Mouse (Mus musculus): ENCODE measurements at regions not wholly inside any gene's neighbourhood (a gene's known extent, or its start where the extent isn't known, plus 50 kb on each side); places are given as distances from the start of the nearest gene placed in this dataset.

DNA sequence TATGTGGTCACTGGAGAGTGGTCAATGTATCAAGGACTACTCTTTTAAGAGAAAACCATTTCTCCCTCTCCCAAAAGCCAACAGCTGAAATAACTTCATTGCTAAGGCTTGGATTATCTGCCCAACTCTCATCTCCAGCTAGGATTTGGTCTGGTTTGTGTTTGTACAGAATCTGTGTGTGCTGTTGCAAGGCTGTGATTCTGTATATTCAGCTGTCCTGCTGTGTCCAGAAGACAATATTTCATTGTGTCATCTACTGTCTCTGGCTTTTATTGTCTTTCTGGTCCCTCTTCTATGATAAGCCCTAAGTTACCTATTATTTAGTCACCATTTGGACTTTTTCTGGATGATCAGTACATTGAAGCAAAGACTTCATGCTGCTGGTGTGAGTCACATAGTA is 110.9 kb downstream of the Cenpc1 start:
- intact Hi-C loops (cut with DNase I) = no loop called here
- no peak for DNase-seq
- no peak overlapping the region for H3K4me3 ChIP-seq
- H3K27ac ChIP-seq = no peak overlapping the region
- no peak for TF ChIP-seq CTCF (IDR thresholded peaks at IDR 0.05)

GRCm38 (mm10) chr5:85936667-85937314 is 128.6 kb downstream of the Cenpc1 start:
- TF ChIP-seq CTCF (IDR thresholded peaks at IDR 0.05) = peak; percentile 55
- no peak overlapping the region for H3K4me3 ChIP-seq
- DNase-seq = no peak
- intact Hi-C loops (cut with DNase I) = no loop called here
- no peak overlapping the region for H3K27ac ChIP-seq

DNA sequence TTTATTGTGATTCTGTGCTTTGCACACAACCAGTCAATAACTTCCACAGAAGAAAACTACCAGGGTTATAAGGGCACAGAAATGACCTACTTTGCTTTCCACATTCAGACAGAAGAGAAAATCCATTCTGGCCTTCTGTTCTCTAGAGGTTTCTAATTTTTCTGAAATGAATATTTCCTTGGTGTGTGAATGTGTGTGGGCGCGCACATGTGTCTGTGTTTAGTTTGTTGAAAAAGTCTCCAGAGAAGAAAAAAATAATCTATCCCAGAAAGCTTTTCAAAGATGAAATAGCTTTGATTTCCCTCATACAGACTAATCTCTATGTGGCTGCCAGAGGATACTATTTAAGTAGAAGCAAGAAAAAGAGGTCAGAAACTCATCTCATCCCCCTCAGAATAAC is 147.1 kb downstream of the Cenpc1 start:
- TF ChIP-seq CTCF (IDR thresholded peaks at IDR 0.05) = no peak
- intact Hi-C loops (cut with DNase I) = no loop called here
- Histone ChIP-seq H3K27ac (no peak overlapping the region), H3K4me3 (no peak overlapping the region)
- no peak for DNase-seq

DNA sequence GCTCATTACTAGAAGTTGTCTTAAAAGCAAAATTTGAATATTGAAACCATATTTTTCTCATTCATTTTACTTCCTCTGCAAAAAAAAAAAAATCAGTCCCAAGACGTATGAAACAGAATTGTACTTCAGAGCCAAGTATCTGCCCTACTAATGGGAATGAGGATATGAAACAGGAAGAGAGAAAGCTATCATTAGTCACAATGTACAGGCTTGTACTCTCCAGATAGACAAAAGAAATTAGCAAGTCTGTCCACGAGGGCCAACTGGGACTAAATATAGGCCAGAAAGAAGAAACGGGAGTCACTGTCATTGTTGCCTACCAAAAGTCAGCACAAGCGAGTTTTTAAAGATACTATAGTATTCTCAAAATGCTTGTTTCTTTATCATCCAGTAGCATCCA is 150.4 kb downstream of the Cenpc1 start:
- intact Hi-C loops (cut with DNase I) = no loop called here
- no peak overlapping the region for H3K27ac ChIP-seq
- H3K4me3 ChIP-seq = no peak overlapping the region
- DNase-seq = no peak
- TF ChIP-seq CTCF (IDR thresholded peaks at IDR 0.05) = no peak

DNA sequence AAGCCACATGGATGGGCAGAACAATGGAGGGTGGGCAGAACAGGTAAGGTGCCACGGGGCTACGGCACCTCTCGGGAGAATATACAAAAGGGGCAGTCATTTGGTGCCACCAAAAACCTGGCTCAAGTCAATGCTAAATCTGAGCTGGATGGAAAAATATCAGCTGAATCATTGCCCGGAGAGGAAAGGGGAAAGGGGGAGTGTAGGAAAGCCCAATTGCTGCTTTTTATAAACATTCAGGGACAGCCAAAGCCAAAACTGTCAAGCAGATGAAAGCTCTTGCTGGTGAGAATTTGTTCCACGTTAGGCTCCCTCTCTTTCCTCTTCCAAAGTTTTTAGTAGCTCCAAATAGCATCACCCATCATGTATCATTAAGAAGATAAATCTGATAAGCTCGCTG is 168.9 kb downstream of the Cenpc1 start:
- intact Hi-C loops (cut with DNase I) = no loop called here
- H3K27ac ChIP-seq = no peak overlapping the region
- no peak overlapping the region for H3K4me3 ChIP-seq
- no peak for TF ChIP-seq CTCF (IDR thresholded peaks at IDR 0.05)
- no peak for DNase-seq

GRCm38 (mm10) chr5:85895814-85896213 is 169.6 kb downstream of the Cenpc1 start:
- intact Hi-C loops (cut with DNase I) = no loop called here
- Histone ChIP-seq H3K27ac (no peak overlapping the region), H3K4me3 (no peak overlapping the region)
- DNase-seq = no peak
- no peak for TF ChIP-seq CTCF (IDR thresholded peaks at IDR 0.05)

GRCm38 (mm10) chr5:85870311-85870710 is 195.1 kb downstream of the Cenpc1 start:
- no peak for TF ChIP-seq CTCF (IDR thresholded peaks at IDR 0.05)

GRCm38 (mm10) chr5:85832556-85832955 is 232.8 kb downstream of the Cenpc1 start:
- DNase-seq = no peak
- Histone ChIP-seq H3K4me3 (no peak overlapping the region), H3K27ac (no peak overlapping the region)
- no peak for TF ChIP-seq CTCF (IDR thresholded peaks at IDR 0.05)
- intact Hi-C loops (cut with DNase I) = no loop called here

More at GRCm38 (mm10) chr5:85870311-85870710, 195.1 kb downstream of the Cenpc1 start:
- intact Hi-C loops (cut with DNase I) = no loop called here
- Histone ChIP-seq H3K27ac (no peak overlapping the region), H3K4me3 (no peak overlapping the region)
- DNase-seq = no peak

DNA sequence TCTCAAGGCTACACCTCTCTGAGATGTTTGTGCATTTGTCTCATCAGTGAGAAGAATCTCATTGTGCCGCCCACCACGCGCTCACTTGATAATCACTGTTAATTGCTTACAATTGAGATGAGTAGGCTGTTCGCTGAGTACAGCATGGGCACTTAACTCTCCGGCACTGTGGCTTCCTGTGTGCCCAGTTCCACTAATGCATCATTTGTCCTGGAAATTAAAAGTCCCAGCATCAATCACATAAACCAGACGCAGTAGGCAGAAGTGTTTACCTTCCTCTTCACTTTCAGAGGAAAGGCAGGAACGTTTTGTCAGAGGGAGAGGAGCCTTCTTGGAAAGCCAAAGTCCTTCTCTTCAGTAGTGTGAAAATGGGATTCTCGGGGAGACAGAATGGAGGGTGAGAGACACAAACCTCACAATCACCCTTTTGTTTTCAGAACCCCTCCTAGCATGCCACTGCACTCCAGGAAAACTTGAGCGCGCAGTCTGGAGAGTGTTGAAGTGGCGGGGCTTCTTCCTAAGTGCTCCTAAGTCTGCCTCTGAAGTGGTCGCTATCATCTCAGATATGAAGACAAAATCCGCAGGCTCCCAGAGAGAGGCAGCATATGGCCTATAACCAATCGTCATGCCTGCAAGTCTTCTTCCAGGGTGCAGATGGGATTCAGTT is 269.7 kb downstream of the Cenpc1 start:
- no peak for TF ChIP-seq CTCF (IDR thresholded peaks at IDR 0.05)
- intact Hi-C loops (cut with DNase I) = no loop called here

GRCm38 (mm10) chr5:85793148-85793547 is 272.2 kb downstream of the Cenpc1 start:
- H3K27ac ChIP-seq = no peak overlapping the region
- intact Hi-C loops (cut with DNase I) = no loop called here
- H3K4me3 ChIP-seq = no peak overlapping the region
- DNase-seq = no peak
- TF ChIP-seq CTCF (IDR thresholded peaks at IDR 0.05) = no peak

More for the DNA sequence above, 269.7 kb downstream of the Cenpc1 start:
- H3K27ac ChIP-seq = no peak overlapping the region
- H3K4me3 ChIP-seq = no peak overlapping the region
- no peak for DNase-seq

- no peak for DNase-seq
- intact Hi-C loops (cut with DNase I) = no loop called here
- TF ChIP-seq CTCF (IDR thresholded peaks at IDR 0.05) = no peak
- Histone ChIP-seq H3K27ac (no peak overlapping the region), H3K4me3 (no peak overlapping the region)
Measured at GRCm38 (mm10) chr5:85780730-85781454, 284.5 kb downstream of the Cenpc1 start.

DNA sequence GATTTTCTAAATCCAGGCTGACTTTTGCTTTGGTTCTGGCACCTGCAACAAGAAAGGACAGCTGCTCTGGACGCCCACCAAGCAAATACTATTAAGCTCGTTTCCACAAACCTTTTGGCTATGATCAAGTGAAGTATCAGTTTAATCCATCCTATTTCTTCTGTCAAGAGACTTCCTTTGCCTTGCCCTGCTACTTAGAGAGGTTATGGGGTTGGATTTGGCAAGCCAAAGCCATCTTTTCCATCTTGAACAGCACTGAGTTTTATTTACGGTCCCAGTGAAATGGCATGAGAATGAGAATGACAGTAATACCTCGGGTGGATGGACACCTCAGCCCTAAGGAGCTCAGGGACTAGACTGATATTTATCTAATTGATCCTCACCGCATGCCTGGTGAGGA is 285.4 kb downstream of the Cenpc1 start:
- Histone ChIP-seq H3K4me3 (no peak overlapping the region), H3K27ac (no peak overlapping the region)
- DNase-seq = no peak
- TF ChIP-seq CTCF (IDR thresholded peaks at IDR 0.05) = no peak
- intact Hi-C loops (cut with DNase I) = no loop called here

- TF ChIP-seq CTCF (IDR thresholded peaks at IDR 0.05) = no peak
- no peak for DNase-seq
- Histone ChIP-seq H3K4me3 (no peak overlapping the region), H3K27ac (no peak overlapping the region)
- intact Hi-C loops (cut with DNase I) = no loop called here
Measured at GRCm38 (mm10) chr5:85779205-85779604, 286.2 kb downstream of the Cenpc1 start.

Measured in gastrocnemius, adult 2 months (tissue).